Mouse (Mus musculus) spleen, embryonic (tissue): ENCODE results near the gene Rfx3.

Source experiments
- CTCF ChIA-PET: fragments of 350-600 bp; sonication (Branson Sonifier 250); formaldehyde crosslinking; loops from one replicate; lab custom pipeline; 2022; lab: Charles Lee

Gene Rfx3

DNA sequence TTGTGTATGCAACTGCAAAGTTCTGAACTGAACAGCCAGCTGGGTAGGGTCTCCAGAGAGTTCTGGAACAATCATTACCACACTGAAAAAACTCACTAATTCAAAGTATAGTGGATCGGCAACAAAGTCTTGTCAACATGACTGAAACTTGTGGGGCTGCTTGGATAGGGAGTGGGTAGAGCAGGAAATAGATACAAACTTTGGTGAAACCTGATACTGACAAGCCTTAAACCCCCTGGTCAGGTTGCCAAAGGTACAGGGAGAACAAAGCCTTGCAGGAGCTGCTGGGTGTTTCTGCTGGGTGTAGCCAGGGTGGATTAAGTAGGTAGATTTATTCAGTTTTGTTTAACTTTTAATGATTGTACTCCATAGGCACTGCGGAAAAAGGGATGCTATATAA lies 274.4 kb downstream of the Rfx3 start:
- CTCF ChIA-PET = interaction anchor here (0.6 kb wide), 1 partner anchor 140 kb away, joined by 4 read pairs; no protein-coding TSS in a partner anchor

- CTCF ChIA-PET = no interaction called here
Measured at GRCm38 (mm10) chr19:27718931-27719330, 292.0 kb downstream of the Rfx3 start.

DNA sequence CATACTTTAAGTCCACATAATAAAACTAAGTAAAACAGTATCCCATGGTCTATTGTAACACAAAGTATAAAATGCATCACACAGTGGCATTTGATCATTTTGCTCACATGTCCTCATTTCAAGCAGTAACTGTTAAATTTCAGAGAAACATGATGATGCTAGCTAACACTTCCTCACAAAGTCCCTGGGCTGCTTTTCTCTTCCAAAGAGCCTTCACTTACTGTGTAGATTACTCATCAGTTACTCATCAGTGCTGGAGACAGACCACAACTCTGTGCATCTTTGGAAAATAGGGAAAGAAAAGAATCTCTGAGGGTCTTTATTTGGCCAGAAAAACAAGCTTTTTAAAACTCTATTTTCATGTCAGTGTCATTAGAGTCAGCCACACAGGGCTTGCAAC lies 294.7 kb downstream of the Rfx3 start:
- CTCF ChIA-PET = no interaction called here
